Mouse (Mus musculus) A20 (cell line): ENCODE results near the gene Defb19.
A peak's percentile ranks its signal among the peaks of the same experiment; 100 is the strongest.

ENCODE experiments used
- DNase-seq: peaks from one replicate; pipeline ENCODE4 v3.0.0-alpha.2; 2011; ENCODE audit warnings: low read depth, low spot score

Defb19 gene

GRCm38 (mm10) chr2:152586926-152587560, 6.9 kb upstream of the Defb19 start:
- DNase-seq, result peak; percentile 51

GRCm38 (mm10) chr2:152580612-152581011, 500 bp upstream of the Defb19 start:
- DNase-seq, result peak; percentile 30

DNA sequence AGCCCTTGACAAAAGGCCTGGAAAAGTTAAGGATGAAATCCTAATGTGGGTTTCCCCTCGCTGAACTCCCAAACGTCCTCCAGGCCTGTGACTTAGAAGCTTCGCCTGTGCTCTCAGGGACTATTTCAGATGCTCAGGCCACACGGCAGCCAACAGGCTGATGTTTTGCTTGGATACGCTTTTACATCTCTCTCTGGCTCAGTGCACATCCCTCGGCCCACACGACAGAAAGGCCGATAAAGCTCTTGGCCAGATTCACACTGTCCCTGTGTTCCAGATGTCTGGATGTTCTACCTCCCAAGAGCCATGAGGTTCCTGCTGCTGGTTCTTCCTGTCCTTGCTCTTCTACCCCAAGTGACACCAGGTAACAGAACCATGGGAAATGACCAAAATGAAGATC, 6.6 kb downstream of the Defb19 start:
- no peak for DNase-seq

GRCm38 (mm10) chr2:152572114-152572794, 7.9 kb downstream of the Defb19 start, which contains the start of gene Defb21:
Defb21 (plus strand) TSS chr2:152572744.
- peak; percentile 26 for DNase-seq

GRCm38 (mm10) chr2:152570313-152570712, 9.8 kb downstream of the Defb19 start:
- DNase-seq, result no peak

DNA sequence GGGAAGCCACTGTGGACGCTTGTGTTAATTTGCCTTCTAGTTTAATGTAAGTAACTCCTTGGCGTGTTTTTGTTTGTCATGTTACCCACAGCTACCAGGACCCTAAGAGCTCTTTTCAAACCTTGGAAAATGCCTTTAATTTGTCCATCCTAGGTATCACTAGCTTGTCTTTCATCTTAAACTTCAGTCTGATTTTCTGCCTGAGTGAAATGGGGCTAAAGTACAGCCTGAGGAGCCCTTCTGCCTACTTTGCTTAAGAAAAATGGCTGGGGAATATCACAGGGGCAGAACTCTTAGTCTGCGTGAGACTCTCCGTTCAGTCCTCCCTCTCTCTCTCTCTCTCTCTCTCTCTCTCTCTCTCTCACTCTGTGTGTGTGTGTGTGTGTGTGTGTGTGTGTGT, 10.2 kb downstream of the Defb19 start:
- DNase-seq, result no peak

- no peak for DNase-seq
Observed at GRCm38 (mm10) chr2:152569038-152569437, 11.1 kb downstream of the Defb19 start, which contains the start of gene Gm17416. Gm17416 (plus strand) TSS chr2:152569338.

DNA sequence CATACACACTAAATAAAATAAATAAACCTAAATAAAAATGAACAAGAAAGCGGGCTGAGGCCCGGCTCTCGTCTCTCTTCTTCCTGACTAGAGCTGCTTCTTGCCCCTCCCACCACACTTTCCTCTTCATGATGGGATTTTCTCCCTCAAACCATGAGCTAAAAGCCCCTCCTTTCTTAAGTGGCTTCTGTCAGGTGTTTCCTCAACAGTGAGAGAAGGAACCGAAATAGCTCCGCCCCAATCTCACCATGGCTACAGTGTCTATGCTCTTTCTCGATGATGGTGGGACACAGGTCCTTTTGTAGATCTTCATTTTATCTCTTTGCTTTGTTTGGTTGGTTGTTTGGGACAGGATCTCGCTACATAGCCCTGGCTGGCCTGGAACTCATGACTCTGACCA, 23.5 kb downstream of the Defb19 start:
- DNase-seq, result peak; percentile 51

DNA sequence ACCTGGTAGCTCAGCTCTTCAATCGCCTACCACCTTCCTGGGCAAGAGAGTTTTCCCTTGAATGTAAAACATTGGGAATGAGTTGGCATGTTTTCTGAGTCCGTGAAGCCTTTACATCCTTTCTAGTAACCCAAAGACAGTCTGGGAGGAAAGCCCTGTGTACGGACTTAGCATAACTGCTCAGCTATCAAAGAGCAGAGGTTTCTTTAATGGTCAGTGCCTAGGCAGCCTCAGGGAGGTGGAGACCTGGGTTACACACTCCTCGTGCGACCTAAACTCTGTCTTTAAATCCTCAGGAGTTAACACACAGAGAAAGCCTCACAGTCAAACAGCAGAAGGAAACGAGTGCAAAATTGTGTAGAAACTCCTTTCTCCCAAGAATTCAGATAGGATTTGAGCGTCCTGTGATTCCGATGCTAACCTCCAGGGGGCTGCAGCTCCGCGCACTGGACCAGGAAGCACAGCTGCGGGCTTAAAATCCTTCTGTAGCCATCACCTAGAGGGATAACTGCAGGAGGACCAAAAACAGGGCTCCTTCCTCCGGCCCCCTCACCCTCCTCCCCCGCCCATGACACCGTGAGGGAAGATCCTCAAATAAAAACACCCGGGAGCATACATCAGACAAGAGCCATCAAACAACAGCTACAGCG, 26.2 kb downstream of the Defb19 start:
- DNase-seq, result peak; percentile 38

DNA sequence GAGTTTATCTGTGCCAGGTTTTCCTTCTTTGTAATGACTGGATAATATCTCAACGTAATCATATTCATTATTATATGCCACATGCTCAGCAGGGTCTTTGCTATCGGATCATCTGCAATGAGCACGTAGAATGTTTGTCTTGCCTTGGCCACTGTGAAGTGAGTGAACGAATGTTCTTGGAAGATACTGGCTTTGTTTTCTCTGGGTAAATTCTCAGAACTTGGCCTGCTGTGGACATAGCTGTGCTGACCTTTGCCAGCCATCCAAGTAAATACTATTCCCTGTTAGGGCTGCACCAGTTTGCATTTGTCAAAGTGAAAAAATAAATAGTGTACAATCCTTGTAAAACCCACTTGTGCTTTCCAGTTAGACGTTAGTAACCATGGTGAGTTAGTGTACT, 32.0 kb downstream of the Defb19 start:
- DNase-seq, result no peak

GRCm38 (mm10) chr2:152544691-152545090, 35.4 kb downstream of the Defb19 start:
- DNase-seq, result peak; percentile 33

DNA sequence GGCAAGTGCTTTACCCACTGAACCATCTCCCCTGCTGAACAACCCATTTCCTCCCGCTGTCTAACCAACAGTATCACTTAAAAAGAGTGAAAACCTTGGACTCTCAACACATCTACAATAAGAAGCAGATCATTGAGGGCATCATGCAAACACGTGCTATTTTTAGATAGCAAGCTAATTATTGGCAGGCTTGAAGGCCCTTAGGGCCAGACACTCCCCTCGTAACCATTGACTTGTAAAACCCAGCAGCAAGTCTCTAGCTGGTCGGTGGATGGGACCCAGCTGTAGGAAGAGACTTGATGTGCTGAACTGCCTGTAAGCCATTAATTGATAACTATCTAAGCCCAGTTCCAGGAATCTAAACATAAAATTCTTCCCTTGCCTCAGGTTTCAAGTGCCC, 36.6 kb downstream of the Defb19 start:
- DNase-seq, result no peak

DNA sequence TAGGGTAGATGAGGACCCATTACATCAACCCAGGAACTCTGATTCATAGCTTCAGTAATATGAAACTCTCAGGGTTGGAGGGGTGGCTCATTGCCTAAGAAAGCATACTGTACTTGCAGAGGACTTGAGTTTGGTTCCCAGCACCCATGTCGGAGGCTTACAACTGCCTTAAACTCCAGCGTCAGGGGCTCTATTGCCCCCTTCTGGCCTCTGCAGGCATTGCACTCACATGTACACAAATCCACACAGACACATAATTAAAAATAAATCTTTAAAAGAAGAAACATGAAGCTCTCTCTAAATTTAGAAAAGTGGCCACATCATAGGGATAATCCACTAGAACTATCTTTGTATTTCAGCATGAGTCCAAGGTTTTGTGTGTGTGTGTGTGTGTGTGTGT, 37.2 kb downstream of the Defb19 start:
- DNase-seq, result no peak

- no peak for DNase-seq
Observed at GRCm38 (mm10) chr2:152541979-152542378, 38.1 kb downstream of the Defb19 start.

DNA sequence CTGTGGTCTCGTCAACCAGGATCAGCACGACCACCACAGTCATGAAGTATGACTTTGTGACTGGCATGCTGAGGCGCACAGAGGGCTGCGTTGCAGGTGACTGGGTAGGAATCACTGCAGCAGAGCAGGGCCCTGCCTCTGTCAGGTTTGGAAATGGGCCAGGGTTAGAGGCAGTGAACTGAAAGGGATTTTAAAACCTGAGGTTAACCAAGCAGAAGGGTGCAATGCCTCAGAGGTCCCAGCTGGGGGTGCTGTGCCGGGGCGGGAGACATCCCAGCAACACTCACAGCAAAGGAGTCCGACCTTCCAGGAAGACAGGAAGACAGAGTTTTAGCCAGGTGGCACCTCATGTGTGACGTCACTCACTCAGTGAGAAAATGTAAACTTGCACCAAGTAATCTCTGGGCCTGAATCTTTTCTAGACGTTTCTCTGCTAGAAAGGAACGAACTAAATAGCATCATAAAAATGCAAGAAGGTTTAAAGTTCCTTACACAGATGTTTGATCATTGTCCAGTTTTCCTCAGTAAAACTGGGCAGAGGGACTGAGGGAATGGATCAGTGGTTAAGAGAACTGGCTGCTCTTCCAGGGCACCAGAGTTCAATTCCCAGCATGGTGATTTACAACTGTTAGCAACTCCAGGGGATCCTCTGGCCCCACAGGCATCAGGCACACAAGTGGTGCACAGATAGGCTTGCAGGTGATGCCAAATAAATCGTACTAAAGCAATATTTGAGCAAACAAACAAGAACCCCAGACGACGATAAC, 40.0 kb downstream of the Defb19 start, which contains the start of gene Defb29:
Gene Defb29, minus strand, starts transcription at position 155 of the 767 bp plus-strand sequence.
- peak; percentile 16 for DNase-seq
